Mouse (Mus musculus): Measurements from ENCODE around the gene Rpl7a.

The Rpl7a gene

DNA sequence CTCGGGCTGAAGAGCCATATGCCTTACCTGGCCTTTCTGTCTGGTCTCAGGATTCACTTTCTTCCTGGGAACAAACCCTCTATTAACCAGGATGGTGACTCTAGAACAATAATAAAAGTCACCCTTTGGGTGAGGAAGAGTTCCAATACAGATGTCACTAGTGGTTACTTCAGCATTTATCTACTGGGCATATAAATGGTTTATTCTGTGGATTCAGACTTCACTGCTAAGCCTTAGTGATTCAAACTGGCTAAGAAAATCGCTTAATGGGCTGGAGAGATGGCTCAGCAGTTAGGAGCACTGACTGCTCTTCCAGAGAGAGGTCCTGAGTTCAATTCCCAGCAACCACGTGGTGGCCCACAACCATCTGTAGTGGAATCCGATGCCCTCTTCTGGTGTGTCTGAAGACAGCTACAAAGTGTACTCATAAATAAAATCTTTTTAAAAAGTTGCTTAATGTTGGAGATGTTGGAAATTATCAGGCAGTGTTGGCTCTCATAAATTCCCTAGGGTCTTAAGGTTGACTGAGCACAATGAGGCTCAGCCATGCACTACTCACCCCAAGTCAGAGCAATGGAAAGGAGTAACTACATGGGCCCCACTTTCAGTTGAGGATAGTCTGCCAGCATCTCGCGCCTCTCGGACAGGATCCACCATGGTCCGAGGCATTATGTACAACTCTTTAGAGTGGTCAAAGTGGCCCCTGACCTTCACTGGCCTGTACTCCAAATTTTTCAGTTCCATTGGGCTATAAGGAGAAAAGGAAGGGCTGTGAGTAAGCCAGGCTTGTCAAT, 3.8 kb downstream of the Rpl7a start:
- DNase-seq (ENCODE audit: low read depth, low spot score) = no peak

DNA sequence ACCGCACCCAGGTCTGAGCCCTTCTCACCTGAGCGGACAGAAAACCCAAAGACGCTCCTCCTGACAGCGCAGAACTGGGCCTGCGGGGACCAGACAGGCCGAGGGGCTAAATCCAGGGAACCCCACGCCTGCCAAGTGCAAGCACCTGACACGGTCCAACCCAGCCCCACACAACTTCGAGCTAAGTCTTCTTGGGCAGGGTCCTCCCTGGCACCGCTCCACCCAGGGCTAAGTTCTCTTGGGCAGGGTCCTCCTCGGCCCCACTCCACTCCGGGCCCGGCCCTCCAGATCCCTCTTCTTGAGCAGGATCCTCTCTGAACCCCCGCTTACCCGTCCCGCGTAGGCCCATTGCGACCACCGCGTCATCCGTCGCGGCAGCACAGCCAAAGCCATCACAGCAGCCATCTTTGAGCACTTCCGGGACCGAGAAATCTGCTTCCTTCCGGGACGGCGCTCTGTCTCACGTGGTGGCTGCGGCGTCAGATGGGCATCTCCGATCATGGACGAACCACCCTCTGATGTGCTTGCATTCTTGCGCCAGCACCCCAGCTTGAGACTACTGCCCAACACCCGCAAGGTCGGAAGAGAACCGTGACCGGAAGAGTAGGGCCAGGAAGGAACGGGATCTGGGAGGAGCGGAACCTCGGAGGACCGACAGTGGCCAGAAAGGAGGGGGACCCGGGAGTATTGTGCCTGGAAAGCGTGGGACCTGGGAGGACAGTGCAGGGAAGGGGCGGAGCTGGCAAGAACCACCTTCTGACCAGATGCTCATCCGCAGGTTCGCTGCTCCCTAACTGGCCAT, 5.6 kb downstream of the Rpl7a start, which contains the start of the genes Surf2 and Surf1:
Gene Surf2, plus strand, starts transcription at position 441 of the 802 bp plus-strand sequence.
Gene Surf1, minus strand, starts transcription at position 604 of the 802 bp plus-strand sequence.
- peak; percentile 64 for DNase-seq (ENCODE audit: low read depth, low spot score)

DNA sequence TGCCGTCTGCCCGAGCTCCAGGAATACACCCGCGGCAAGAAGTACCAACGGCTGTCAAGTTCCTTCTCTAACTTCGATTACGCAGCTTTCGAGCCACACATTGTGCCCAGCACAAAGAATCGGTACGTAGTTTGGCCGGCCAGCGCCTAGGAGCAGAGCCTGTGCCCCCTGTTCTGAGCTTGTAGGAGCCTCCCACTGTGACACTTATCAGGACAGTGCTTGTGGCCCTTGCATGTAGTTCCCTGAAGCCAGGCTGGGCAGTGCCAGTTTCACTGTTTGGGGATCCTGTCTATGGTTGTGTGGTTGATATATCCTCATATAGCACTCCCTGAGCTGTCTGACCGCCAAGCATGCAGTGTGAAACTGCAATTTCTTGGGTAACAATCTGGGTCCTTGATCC, 6.2 kb downstream of the Rpl7a start:
- no peak for DNase-seq (ENCODE audit: low read depth, low spot score)

DNA sequence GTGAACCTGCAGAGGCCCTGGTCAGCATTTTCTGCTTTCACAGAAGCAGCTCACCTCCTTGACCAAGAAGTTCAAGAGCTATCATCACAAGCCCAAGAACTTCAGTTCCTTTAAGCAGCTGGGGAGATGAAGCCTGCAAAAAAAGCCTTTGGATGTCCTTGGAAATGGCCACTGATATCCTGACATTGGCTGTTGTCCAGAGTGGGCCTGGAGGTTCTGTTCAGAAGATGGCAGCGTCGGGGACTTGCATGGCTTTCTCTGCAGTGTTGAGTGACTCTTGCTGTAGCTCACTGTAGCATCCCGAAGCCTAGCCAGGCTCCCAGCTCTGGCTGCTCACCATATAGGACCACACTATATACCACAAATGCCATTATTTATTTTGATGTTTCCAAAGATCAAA, 9.1 kb downstream of the Rpl7a start:
- no peak for DNase-seq (ENCODE audit: low read depth, low spot score)

DNA sequence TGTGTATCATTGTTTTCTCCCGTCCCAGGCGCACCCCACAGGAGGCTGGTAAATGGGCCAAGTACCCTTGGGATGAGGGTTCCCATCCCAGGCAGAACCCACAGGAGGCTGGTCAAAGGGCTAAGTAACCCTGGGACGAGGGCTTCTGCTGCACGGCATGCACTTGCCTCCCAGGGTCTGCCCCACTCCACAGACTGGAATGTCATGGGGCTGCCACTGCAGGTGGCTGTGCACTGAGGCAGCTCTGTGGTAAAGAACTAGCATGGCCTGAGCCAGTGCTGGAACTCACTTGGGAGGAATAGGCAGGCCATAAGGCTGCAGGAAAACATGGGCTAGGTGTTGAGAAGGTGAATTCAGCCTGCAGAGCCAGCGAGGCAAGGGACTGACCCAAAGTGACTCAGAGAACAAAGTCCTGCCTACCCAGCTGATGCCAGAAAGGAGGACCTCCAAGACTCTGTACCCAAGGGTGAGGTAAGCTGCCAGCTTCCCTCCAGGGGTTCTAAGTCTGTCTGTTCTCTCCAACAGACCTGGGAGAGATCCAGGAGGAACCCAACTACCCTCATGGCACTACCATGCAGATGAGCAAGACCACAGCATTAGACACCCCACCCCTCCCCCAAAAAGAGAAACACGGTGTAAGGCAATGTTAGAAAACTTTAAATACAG, 9.8 kb downstream of the Rpl7a start:
- no peak for DNase-seq (ENCODE audit: low read depth, low spot score)

DNA sequence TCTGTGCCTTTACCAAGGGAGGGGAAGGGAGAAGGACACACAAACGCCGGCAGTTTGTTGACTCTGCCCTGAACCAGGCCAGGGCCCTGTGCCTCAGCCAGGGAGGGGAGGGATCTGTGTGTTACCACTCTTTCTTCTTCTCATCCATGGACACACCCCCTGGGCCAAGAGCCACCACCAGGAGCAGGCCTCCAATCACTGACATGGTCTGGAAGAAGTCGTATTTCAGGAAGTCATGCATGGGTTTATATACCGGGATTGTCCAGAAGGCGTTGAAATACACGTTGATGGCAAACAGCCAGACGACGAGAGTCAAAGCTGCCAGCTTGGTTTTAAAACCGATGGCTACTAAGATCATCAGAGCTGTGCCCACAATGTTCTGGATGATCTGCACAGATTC, 11.2 kb downstream of the Rpl7a start:
- no peak for DNase-seq (ENCODE audit: low read depth, low spot score)

DNA sequence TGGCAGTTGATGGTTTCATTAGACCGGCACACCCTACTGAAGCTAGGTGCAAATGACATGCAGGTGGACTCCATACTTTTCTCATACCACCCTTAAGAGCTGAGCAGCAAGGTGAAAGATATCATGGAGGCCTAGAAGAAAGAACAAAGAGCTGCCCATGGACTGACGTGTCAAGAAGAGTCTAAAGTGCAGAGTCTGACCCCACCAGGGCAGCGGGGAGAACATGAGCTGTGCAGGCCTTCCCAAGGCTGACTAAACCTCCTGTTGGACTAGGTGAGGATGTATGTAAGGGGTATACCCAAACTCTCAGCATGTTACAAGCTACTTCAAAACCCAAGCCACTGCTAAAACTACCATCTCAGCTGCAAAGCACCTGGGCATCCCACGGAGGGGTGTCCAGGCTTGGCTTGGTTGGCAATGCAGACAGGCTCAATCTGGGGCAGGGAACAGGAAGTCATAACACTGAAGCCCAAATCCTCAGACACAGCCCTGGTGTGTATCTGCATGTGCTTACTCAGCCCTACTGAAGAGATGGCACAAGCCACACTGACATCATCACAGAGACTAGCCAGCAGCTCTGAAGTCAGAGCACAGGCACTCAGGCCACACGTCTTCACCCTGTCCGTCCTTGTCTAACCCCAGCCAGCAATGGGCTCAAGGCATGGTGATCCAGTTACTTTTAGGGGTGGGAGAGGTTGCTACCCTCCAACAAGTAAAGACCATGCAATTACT, 17.3 kb downstream of the Rpl7a start:
- no peak for DNase-seq (ENCODE audit: low read depth, low spot score)

DNA sequence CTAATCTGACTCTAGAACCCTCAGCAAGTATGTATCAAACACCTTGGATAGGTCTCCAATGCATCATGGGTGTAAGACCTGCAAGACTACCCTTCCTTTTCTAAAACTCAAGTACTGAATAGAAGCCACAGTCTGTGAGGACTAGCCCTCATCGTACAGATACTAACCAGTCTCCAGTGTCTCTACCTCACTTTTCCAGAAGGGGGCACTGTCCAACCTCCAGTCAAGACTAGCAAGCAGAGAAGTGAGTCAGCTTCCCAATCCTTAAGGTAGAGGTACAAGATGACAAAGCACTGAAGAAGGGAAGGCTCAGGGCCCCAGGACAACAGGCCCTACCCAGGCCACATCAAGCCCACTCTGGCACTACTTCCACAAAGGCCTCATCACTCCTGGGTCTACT, 19.8 kb downstream of the Rpl7a start:
- DNase-seq (ENCODE audit: low read depth, low spot score) = no peak

DNA sequence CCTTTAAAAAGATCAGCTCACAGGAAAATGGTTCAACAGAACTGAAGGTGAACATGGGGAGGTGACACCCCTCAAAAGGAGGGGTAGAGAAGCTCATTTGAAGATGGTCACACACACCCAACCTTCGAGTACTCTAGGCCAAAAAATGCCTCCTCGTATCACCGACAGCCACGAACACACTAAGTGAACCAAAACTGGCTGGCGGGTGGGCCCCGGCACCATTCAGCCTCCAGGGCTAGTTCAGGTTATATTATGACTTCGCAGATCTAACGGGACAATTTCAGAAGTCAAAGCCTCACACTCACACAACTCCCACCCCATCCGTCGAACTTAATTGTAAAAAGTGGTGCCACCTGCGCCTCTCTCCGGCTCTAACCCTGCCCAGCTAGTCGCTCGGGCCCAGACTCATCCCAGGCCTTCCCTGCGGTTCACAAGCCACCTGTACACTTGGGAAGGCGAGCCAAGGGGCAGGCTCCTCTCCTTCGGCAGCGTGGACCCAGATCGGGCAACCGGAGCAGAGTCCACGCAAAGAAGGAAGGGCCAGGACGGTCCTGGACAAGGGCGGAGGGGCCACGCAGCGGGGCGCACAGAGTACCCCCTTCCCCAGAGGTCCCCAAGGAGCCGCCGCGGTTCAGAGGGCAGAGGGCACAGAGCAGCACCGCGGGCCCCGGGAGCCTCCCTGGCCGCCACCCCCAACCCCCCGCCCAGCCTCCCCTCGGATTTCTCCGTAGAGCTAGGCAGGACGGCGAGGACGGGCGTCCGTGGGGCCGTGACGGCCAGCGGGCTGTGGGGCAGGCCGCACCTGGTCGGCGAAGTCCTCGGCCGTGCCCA, 22.1 kb downstream of the Rpl7a start:
- DNase-seq (ENCODE audit: low read depth, low spot score) = no peak

DNA sequence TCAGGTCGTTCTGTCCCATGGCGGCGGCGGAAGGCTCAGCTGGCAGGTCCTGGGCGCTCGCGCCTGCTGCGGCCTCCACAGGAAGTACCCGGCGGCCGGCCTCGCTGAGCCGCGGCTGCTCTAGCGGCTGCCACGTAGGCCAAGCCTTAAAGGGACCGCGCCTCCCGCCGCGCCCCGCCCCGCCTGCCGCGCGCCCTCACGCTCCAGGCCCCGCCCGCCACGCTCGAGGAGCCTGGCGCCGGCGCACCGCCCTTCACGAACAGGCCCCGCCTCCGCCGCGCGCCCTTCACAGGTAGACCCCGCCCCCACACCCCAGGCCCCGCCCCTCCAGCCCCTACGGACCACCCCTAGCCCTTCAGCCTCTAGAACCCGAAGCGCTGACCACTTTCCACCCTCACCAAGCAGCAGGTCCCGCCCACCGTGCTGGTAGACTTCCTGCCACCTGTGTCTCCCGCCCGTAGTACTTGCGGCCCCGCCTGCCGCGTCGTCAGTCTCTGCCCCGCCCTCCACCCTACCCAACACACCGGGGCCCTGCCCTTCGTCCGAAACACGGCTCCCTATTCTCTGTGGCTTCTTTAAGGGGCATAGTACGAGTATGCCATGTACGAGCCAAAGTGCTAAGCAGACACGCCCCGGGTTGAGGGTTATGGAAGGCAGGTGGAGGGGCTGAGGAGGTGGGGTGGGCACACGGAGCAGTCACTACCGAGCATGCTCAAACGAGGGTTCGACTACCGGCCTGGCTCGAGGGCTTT, 22.9 kb downstream of the Rpl7a start, which contains the start of the genes Surf4 and Stkld1:
Gene Surf4, minus strand, starts transcription at position 625 of the 752 bp plus-strand sequence.
Gene Stkld1, plus strand, starts transcription at position 744 of the 752 bp plus-strand sequence.
- DNase-seq (ENCODE audit: low read depth, low spot score) = peak; percentile 76

DNA sequence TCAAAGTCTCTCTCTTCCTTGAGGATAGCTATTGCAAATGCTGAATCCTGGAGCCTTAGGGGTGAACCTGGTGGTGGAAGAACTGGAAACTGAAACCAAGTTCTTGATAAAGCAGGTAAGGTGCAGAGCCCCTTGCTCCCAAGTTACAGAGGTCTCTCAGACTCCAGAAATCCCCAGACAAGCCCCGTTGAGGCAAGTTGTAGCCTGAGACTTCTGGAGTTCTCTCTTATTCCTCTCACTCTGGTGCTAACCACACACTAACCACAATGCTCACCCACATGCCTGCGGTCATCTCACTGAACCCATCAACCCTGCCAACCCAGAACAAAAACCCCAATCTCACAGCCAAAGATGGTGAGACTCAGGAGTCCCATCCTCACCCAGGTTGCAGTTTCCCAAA, 24.7 kb downstream of the Rpl7a start:
- DNase-seq (ENCODE audit: low read depth, low spot score) = no peak

DNA sequence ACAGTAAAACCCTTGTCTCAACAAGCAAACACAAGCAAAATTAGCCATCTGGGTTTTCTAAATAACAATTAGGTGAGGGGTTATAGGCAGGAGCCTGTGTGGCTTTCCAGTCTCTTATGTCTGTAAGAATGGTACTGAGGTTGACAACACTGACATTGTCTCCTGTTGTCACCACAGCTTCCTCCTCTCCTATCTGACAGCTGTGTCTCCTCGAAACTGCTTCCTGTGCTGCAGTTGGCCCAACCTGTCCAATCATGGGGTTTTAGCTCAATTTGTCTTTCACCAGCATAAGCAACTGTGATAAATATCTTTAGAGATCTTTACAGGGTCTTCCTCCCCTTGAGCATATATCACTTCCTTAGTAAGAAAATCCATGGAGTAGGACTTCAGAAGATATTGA, 25.9 kb downstream of the Rpl7a start:
- no peak for DNase-seq (ENCODE audit: low read depth, low spot score)

DNA sequence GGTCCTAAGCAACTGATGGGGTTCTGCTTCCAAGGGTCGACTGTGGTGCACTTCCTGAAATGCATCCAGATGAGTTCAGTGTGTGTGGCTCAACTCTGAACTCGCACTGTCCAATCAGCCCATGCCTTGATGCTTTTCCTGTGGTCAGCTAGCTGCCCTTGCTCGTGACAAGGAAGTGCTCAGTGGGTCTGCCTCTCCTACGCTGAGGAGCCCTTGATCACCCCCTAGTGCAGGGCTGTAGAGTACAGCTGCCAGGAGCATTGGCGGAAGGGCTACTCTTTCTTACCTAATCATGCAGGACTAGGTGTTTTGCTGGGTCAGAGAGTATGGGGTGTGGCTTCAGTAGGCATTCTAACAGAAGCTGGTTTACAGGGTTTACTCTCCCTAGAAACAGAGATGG, 31.0 kb downstream of the Rpl7a start:
- DNase-seq (ENCODE audit: low read depth, low spot score) = no peak

DNA sequence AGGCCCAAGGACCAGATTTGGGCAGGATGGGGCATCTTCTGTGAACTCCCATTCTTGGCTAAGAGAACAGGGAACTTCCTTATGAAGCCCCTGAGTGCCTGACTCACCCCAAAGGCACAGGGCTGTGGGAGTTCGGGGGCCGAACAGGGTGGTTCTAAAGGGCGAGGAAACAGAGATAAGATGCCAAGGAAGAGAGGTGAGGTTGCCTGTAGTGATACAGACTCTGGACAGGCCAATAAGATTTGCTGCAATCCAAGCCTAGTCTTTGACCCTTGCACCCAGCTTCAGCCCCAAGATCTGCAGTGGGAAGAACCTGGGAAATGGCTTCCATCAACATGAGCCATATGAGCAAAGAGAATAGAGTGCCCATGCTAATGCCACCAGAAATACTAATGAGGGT, 32.7 kb downstream of the Rpl7a start:
- no peak for DNase-seq (ENCODE audit: low read depth, low spot score)

DNA sequence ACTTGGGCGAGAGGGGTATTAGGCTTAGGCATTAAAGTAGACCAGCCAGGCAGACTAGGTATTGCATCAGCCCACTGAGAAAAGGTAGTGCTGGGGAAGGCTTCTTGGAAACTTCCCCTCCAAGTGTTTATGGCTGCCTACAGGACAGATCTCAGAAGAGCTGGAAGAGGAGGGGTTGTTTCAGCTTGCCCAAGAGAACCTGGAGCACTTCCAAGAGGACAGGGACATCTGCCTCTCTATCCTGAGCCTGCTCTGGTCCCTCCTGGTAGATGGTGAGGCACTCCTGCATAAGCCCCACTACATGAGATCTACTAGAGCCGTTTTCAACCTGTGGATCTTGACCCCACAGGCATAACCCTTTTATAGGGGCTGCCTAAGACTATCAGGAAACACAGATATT, 39.8 kb downstream of the Rpl7a start:
- DNase-seq (ENCODE audit: low read depth, low spot score) = no peak

DNA sequence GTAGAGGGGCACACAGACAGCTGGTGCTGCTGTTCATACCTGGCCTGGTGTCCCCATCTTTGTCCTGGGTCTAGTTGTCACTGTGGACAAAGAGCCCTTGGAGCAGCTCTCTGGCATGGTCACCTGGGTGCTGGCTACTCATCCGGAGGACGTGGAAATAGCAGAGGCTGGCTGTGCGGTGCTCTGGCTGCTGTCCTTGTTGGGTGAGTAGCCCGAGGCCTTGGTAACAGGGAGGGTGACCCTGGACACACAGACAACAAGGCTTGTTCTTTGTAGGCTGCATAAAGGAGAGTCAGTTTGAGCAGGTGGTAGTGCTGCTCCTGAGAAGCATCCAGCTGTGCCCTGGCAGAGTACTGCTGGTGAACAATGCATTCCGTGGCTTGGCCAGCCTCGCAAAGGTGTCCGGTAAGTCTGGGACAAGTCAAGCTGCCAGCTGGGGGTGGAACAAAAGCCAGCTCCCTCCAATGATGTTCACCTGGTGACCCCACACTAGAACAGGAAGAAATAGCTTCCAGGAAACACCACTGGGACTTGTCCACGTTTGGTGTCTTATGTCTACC, 40.9 kb downstream of the Rpl7a start:
- no peak for DNase-seq (ENCODE audit: low read depth, low spot score)

DNA sequence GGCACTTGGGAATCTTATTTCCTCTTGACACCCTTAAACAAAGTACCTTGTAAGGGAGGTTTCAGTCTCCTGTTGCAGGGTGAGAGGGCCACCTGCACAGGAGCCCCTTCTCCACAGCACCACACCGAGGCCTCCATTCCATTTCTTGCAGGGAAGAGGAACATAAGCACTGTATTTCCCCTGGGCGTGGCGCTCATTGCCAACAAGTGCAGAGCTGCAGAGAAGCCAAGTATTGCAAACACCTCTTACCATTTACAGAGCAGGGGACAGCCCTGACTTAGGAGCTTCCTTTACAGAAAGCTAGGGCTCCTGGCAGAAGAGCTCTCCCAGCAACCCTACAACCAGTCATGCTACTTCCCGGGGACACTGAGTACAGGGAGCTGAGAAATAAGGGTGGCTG, 41.6 kb downstream of the Rpl7a start:
- no peak for DNase-seq (ENCODE audit: low read depth, low spot score)

DNA sequence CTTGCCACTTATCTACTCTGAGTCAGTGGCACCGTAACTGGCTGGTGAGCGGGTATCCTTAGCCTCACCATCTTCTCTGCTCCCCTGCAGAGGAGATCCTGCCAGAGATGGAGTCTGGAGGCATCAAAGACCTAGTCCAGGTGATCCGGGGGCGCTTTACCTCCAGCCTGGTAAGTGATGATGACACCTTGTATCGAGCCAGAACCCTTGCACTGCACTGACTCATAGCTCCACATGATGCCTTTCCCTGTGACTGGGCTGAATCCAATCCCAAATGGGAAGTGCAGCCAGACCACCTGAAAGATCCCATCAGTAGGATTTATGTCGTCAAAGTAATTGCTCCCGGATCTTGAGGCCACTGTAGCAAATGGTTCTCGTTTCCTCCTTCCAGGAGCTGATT, 42.3 kb downstream of the Rpl7a start:
- no peak for DNase-seq (ENCODE audit: low read depth, low spot score)

DNA sequence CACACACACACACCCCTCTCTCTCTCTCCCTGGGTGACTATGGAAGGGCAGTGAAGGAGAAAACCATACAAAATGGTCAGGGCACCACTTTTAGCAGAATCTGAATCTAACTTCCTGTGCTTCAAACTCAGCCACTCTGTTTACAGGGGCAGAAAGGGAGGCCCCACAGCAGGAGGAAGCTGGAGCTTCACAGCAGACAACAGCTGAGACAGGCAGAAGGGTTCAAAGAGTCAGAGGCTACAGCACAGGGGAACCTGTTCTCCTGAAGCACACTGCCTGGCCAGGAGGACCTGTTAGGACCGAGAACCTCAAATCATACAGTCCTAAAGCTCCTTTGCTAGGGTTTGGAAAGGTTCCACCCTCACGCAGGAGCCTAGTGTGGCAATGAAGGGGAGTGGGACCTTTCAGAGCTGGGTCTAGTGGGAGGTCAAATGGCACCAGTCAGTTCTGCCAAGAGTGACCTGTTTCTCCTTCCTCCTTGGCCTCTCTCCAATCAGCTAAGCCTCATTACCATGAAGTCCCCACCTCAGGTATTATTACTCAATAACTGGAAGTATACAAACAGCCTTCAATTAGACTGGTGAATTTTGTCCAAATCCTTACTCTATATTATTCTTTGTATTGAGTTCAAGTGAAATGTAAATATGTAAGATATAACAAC, 44.3 kb downstream of the Rpl7a start:
- DNase-seq (ENCODE audit: low read depth, low spot score) = no peak
